In the genomic region with DNA sequence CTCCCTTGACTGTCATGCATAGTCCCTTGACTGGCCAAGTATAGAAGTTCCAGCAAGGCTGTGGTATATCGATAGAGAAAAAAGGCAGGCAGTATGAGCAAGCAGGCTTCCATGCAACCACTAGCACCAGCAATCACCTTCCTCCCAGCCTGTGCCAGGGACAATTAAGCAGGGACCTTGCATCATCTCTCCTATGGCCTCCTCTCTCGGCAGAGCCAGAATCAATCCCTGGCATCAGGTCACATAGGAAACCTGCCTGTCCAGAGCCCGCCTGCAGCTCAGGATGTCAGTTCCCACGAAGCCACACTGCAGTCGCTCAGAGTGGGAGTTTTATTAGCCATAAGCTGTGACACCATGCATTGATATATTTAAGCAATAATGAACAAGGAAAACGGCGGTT, we compare ENCODE assay signal across 16 mouse cellular contexts.
DNase-seq lines count a peak whose midpoint lies in the region; ATAC-seq and TF ChIP-seq lines count a peak whose summit lies in the region.
"Had no signal": no experiment of that assay in that cellular context is flagged by ENCODE, and none has a peak within 500 bp of the region (broad histone marks: within the 10 kb centered on the region; RNA-seq: fewer than 3 reads in every experiment).

No protein-coding gene starts in this region.

- H3K4me3 ChIP-seq in hindbrain, embryonic 14.5 days (replicated peaks; ENCODE audit: low read length), result no peak overlapping the region
- no peak overlapping the region for H3K4me3 ChIP-seq in hindbrain, embryonic 11.5 days (ENCODE audit: low read depth, low read length)
- no peak overlapping the region for H3K4me3 ChIP-seq in neural tube, embryonic 13.5 days
- H3K4me3 ChIP-seq in neural tube, embryonic 15.5 days (replicated peaks), result no peak overlapping the region
- H3K4me3 ChIP-seq in olfactory bulb, adult 2 months (ENCODE audit: insufficient read depth, low read depth, low read length), result no peak overlapping the region
- H3K4me3 ChIP-seq: heart, embryonic 10.5 days; limb, embryonic 13.5 days had no signal

- H3K9me3 ChIP-seq in hindbrain, embryonic 14.5 days (ENCODE audit: control insufficient read depth, low read length), result no peaks in the 10 kb centered on the region
- H3K9me3 ChIP-seq in hindbrain, embryonic 11.5 days (ENCODE audit: control insufficient read depth, low read length), result no peaks in the 10 kb centered on the region
- H3K9me3 ChIP-seq in neural tube, embryonic 13.5 days, result no peaks in the 10 kb centered on the region
- no peaks in the 10 kb centered on the region for H3K9me3 ChIP-seq in neural tube, embryonic 15.5 days (replicated peaks)
- H3K9me3 ChIP-seq: heart, embryonic 10.5 days; limb, embryonic 13.5 days had no signal

- no peaks in the 10 kb centered on the region for H3K36me3 ChIP-seq in hindbrain, embryonic 14.5 days (replicated peaks; ENCODE audit: control insufficient read depth, insufficient read depth)
- H3K36me3 ChIP-seq in hindbrain, embryonic 11.5 days (ENCODE audit: control insufficient read depth, insufficient read depth, low read length), result no peaks in the 10 kb centered on the region
- H3K36me3 ChIP-seq in neural tube, embryonic 13.5 days, result no peaks in the 10 kb centered on the region
- no peaks in the 10 kb centered on the region for H3K36me3 ChIP-seq in neural tube, embryonic 15.5 days
- H3K36me3 ChIP-seq: heart, embryonic 10.5 days; limb, embryonic 13.5 days had no signal

- TF ChIP-seq CTCF in olfactory bulb, adult 2 months (IDR thresholded peaks at IDR 0.05; ENCODE audit: insufficient read depth, low read depth, low read length), result no peak

- no peak overlapping the region; the same call in 1 of the 2 replicates for H3K27ac ChIP-seq in hindbrain, embryonic 14.5 days
- H3K27ac ChIP-seq in hindbrain, embryonic 11.5 days (ENCODE audit: low read depth, low read length), result no peak overlapping the region
- peak overlapping the region; percentile 38; the same call in 1 of the 2 replicates for H3K27ac ChIP-seq in neural tube, embryonic 13.5 days (replicated peaks)
- no peak overlapping the region for H3K27ac ChIP-seq in neural tube, embryonic 15.5 days (replicated peaks)
- peak overlapping the region; percentile 75 for H3K27ac ChIP-seq in olfactory bulb, adult 2 months (ENCODE audit: insufficient read depth, low read depth, low read length)
- H3K27ac ChIP-seq: limb, embryonic 13.5 days had no signal

- no peaks in the 10 kb centered on the region for H3K27me3 ChIP-seq in hindbrain, embryonic 14.5 days (ENCODE audit: control insufficient read depth, insufficient read depth, low read length)
- no peaks in the 10 kb centered on the region for H3K27me3 ChIP-seq in hindbrain, embryonic 11.5 days (ENCODE audit: control insufficient read depth, insufficient read depth, low read length)
- H3K27me3 ChIP-seq in neural tube, embryonic 13.5 days, result no peaks in the 10 kb centered on the region; the same call in 1 of the 2 replicates
- no peaks in the 10 kb centered on the region for H3K27me3 ChIP-seq in neural tube, embryonic 15.5 days (replicated peaks)
- H3K27me3 ChIP-seq: limb, embryonic 13.5 days; Patski had no signal

- WGBS in hindbrain, embryonic 14.5 days, result 66% methylated on average over 7 of the region's 7 CpGs
- 89% methylated on average over 7 of the region's 7 CpGs for WGBS in hindbrain, embryonic 11.5 days
- 54% methylated on average over 7 of the region's 7 CpGs for WGBS in neural tube, embryonic 13.5 days
- 45% methylated on average over 7 of the region's 7 CpGs for WGBS in neural tube, embryonic 15.5 days
- WGBS in olfactory bulb, adult 2 months, result 34% methylated on average over 7 of the region's 7 CpGs

- TF ChIP-seq POLR2A in olfactory bulb, adult 2 months (IDR thresholded peaks at IDR 0.05; ENCODE audit: insufficient read depth, low read depth, low read length), result no peak

- H3K4me1 ChIP-seq in hindbrain, embryonic 14.5 days (replicated peaks; ENCODE audit: control insufficient read depth, insufficient read depth, low read length), result peaks cover 73% of the 10 kb centered on the region
- H3K4me1 ChIP-seq in hindbrain, embryonic 11.5 days (replicated peaks; ENCODE audit: control insufficient read depth, insufficient read depth, low read length), result peaks cover 8% of the 10 kb centered on the region
- peaks cover 83% of the 10 kb centered on the region for H3K4me1 ChIP-seq in neural tube, embryonic 13.5 days (replicated peaks)
- peaks cover 64% of the 10 kb centered on the region for H3K4me1 ChIP-seq in neural tube, embryonic 15.5 days
- H3K4me1 ChIP-seq in olfactory bulb, adult 2 months (ENCODE audit: control insufficient read depth, insufficient read depth, low read length), result peaks cover 38% of the 10 kb centered on the region

- ATAC-seq in cerebellum, adult (ENCODE audit: insufficient number of reproducible peaks, low FRiP score, low TSS enrichment), result peak; percentile 64; the same call in 1 of the 2 replicates
- no peak for ATAC-seq in hindbrain, embryonic 14.5 days (ENCODE audit: low FRiP score)
- ATAC-seq in hindbrain, embryonic 11.5 days (ENCODE audit: low FRiP score), result no peak
- ATAC-seq in neural tube, embryonic 13.5 days (ENCODE audit: low read depth), result no peak
- ATAC-seq in neural tube, embryonic 15.5 days (ENCODE audit: low FRiP score), result no peak
- ATAC-seq in activated CD4-positive, CD25-positive, alpha-beta regulatory T cell, adult 4 months, result no peak
- ATAC-seq: Patski had no signal

- no peak for DNase-seq in cerebellum, adult 11 months
- no peak for DNase-seq in hindbrain, embryonic 14.5 days (ENCODE audit: low spot score)
- DNase-seq in hindbrain, embryonic 11.5 days (ENCODE audit: low spot score), result no peak
- DNase-seq: B cell, adult 2 months; gastrocnemius, postnatal 14 days; kidney, adult 9 months; lung, adult 2 months; lung, postnatal 4 days had no signal

- H3K9ac ChIP-seq in hindbrain, embryonic 14.5 days, result peak overlapping the region; percentile 21; the same call in 1 of the 2 replicates
- H3K9ac ChIP-seq in hindbrain, embryonic 11.5 days (ENCODE audit: low read depth, low read length), result no peak overlapping the region
- no peak overlapping the region for H3K9ac ChIP-seq in neural tube, embryonic 13.5 days
- no peak overlapping the region for H3K9ac ChIP-seq in neural tube, embryonic 15.5 days (replicated peaks)
- H3K9ac ChIP-seq: limb, embryonic 13.5 days had no signal

- H3K4me2 ChIP-seq in hindbrain, embryonic 14.5 days (replicated peaks), result no peak overlapping the region
- no peak overlapping the region for H3K4me2 ChIP-seq in hindbrain, embryonic 11.5 days (replicated peaks; ENCODE audit: low read depth, low read length)
- no peak overlapping the region for H3K4me2 ChIP-seq in neural tube, embryonic 13.5 days
- H3K4me2 ChIP-seq in neural tube, embryonic 15.5 days, result no peak overlapping the region
- H3K4me2 ChIP-seq: limb, embryonic 13.5 days had no signal

Comparison
In these comparisons a context has a peak if more than half of its experiments do, and no peak if none do; other contexts are left out.
1. H3K27ac ChIP-seq: peak in neural tube, embryonic 13.5 days (single experiment) and olfactory bulb, adult 2 months (single experiment); none in hindbrain, embryonic 14.5 days (single experiment), hindbrain, embryonic 11.5 days (single experiment) and neural tube, embryonic 15.5 days (single experiment).